Mouse (Mus musculus) forebrain, embryonic 15.5 days (tissue): Measurements from ENCODE around the gene Lrat. TPM values are rescaled to one million over a fixed set of nuclear protein-coding genes. Genes with fewer than 3 reads are reported as not detected.

Source experiments
- ATAC-seq: fragments of 200-750 bp; cut with Nextera tagmentation; replicated peaks from 2 replicates; pipeline ENCODE4 v1.8.0; 2017; ENCODE audit warnings: mild to moderate bottlenecking, moderate TSS enrichment, moderate library complexity
- H3K27ac ChIP-seq: fragments of 300-500 bp; sonication (generic); replicated peaks from 2 replicates; pipeline ENCODE4 v1.5.1; 2015; ENCODE audit warnings: mild to moderate bottlenecking, inconsistent platforms
- H3K27me3 ChIP-seq: fragments of 300-500 bp; sonication (generic); 2 replicates; pipeline ENCODE4 v1.6.1; 2015; ENCODE audit warnings: inconsistent platforms
- H3K36me3 ChIP-seq: fragments of 300-500 bp; sonication (generic); 2 replicates; pipeline ENCODE4 v1.6.1; 2015; ENCODE audit warnings: mild to moderate bottlenecking, inconsistent platforms
- H3K4me1 ChIP-seq: fragments of 300-500 bp; sonication (generic); 2 replicates; pipeline ENCODE4 v1.6.1; 2015; ENCODE audit warnings: inconsistent platforms
- H3K4me2 ChIP-seq: fragments of 300-500 bp; sonication (generic); replicated peaks from 2 replicates; pipeline ENCODE4 v1.6.1; 2015; ENCODE audit warnings: mild to moderate bottlenecking, inconsistent platforms
- H3K4me3 ChIP-seq: fragments of 300-500 bp; sonication (generic); 2 replicates; pipeline ENCODE4 v1.5.1; 2015; ENCODE audit warnings: mild to moderate bottlenecking, inconsistent platforms
- H3K9ac ChIP-seq: fragments of 300-500 bp; sonication (generic); replicated peaks from 2 replicates; pipeline ENCODE4 v1.6.1; 2015; ENCODE audit warnings: mild to moderate bottlenecking, inconsistent platforms
- H3K9me3 ChIP-seq: fragments of 300-500 bp; sonication (generic); 2 replicates; pipeline ENCODE4 v1.6.1; 2016; ENCODE audit warnings: inconsistent platforms
- WGBS: fragments of 180-500 bp; shearing (Covaris S2); methylation state at CpG from one replicate; pipeline ENCODE4 v1.1.7; 2015; ENCODE audit warnings: mixed read lengths; 5-methylcytosine and 5-hydroxymethylcytosine counted together
- polyA plus RNA-seq: library from polyadenylated mRNA; unstranded; fragments of >200 nt; fragmentation: Nextera tagmentation; extraction: Ambion mirVana; gene quantifications from 2 replicates; pipeline ENCODE4 v1.2.1, GENCODE M21; 2015

Gene Lrat
- polyA plus RNA-seq, 1 experiment from 2014 or later, result 0.13 TPM

DNA sequence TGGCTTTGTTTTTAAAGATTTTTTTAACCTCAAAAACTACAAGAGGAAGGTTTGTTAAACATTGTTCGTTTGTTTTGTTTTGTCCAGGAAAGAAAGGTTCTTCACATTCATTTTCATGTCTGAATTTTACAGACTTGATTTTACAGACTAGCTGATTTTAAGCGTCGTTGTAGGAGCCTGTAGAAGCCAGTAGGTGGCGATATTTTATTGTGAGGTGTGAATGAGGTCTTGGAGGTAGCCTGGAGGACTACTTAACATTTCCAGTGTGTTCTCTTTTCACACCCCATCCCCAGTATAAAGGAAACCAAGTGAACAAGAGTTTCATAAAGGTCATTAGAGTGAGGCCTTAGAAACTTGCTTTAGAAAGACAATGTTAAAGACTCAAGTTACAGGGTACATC lies 26.5 kb downstream of the Lrat start:
- no peaks in the 10 kb centered on the region for H3K36me3 ChIP-seq
- ATAC-seq, result no peak; the same call in 1 of the 2 replicates
- 3% methylated on average over 4 of the region's 4 CpGs for WGBS

DNA sequence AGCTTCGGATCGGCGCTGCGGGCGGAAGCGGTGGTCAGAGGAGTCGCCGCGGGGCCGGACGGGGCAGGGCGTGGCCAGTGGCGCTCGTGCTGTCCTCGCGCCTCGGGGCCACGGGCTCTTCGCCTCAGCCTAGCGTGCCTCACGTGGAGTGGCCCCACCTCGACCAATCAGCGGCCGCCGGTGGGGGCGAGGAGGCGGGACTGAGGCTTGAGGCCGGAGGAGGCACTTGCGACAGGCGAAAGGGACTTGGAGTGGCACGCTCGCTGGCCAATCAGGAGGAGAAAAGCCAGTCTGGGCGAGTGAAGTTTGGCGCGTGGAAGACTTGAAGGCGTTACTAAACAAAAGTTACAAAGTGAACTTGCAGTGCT lies 27.4 kb downstream of the Lrat start, which contains the start of gene Rbm46:
Gene Rbm46 (minus strand): TSS at position 112 of the 368 bp plus-strand sequence.
- H3K4me1 ChIP-seq, result peaks cover 9% of the 10 kb centered on the region
- no peaks in the 10 kb centered on the region for H3K9me3 ChIP-seq
- ATAC-seq, result peak; percentile 98
- peaks cover 20% of the 10 kb centered on the region for H3K27me3 ChIP-seq
- H3K36me3 ChIP-seq, result no peaks in the 10 kb centered on the region
- no peak within 1 kb of the TSS for H3K27ac ChIP-seq
- H3K4me3 ChIP-seq, result peak within 1 kb of the TSS; percentile 41
- H3K9ac ChIP-seq, result no peak within 1 kb of the TSS
- H3K4me2 ChIP-seq, result peak within 1 kb of the TSS; percentile 47
- WGBS, result 26% methylated on average over 36 of the region's 36 CpGs

More for the DNA sequence above, 26.5 kb downstream of the Lrat start:
- peaks cover 20% of the 10 kb centered on the region for H3K27me3 ChIP-seq
- H3K4me3 ChIP-seq, result no peak overlapping the region
- H3K9me3 ChIP-seq, result no peaks in the 10 kb centered on the region
- H3K9ac ChIP-seq, result no peak overlapping the region
- H3K4me2 ChIP-seq, result no peak overlapping the region
- peaks cover 9% of the 10 kb centered on the region for H3K4me1 ChIP-seq
- no peak overlapping the region for H3K27ac ChIP-seq

DNA sequence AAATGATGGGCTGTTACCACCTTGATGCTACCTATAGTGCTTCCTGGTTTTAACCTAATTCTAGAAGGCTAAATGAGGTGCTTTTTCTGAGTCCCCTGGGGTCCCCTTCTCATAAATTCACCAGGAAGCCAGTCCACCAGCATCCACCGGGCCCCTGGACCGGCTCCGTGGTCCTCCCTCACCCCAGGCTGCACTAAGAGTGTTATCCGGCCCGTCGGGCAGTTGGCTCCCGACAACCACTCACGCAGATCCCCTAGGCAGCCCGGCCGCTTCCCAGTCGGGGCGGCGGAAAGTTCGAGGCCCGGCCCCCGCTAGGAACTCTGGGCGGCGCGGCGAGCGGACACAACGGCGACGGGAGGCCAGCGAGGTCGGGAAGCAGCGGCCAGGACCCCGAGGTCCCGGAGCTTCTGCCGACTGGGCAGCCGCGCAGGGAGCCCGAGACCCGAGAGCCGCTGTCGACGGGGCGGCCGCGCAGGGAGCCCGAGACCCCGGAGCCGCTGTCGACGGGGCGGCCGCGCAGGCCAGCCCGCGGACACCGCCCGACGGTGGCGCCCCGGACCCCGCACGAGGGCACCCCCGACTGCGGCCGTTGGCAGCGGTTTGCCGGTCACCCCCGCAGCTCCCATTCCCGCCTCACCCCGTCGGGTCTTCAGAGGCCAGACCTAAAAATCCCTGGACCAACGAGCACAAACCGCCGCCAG lies 28.0 kb downstream of the Lrat start:
- Histone ChIP-seq H3K36me3 (no peaks in the 10 kb centered on the region), H3K4me2 (peak overlapping the region; percentile 47), H3K9ac (no peak overlapping the region), H3K4me1 (peaks cover 9% of the 10 kb centered on the region), H3K9me3 (no peaks in the 10 kb centered on the region), H3K4me3 (peak overlapping the region; percentile 41), H3K27ac (no peak overlapping the region), H3K27me3 (peaks cover 20% of the 10 kb centered on the region)
- peak; percentile 63 for ATAC-seq
- 28% methylated on average over 69 of the region's 69 CpGs for WGBS

DNA sequence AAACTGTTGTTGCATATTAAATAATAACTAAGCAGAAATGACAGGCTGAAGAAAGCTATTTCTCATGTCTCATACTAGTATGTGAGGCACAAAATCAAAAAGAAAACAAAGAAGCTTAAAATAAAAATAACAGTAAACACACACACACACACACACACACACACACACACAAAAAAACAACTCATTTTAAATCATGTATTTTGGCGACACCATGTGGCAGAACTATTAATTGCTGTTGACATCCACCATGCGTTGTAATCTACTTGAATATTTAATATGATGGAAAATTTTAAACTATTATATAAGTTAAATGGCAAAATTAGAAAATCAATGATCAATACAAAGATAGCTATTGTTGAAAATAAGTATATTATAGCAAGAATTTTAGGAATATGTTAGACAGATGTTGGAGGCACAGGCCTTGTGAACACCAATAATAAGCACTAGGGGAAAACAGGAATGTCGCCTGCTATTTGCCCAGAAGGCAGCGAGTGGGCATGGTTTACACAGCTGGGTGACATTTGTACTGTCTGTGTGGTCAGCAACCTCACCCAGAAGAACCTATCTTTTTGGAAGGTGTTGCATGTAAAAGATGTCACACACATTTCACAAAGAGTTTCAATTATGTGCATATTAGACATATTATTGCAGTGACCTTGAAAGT lies 46.2 kb downstream of the Lrat start:
- WGBS, result 23% methylated on average over 4 of the region's 4 CpGs
- no peak overlapping the region for H3K27ac ChIP-seq
- H3K9ac ChIP-seq, result no peak overlapping the region
- no peak overlapping the region for H3K4me3 ChIP-seq
- ATAC-seq, result 0 out of 2 replicates have a peak, but pooled peaks have one; percentile 51
- H3K36me3 ChIP-seq, result no peaks in the 10 kb centered on the region
- no peaks in the 10 kb centered on the region for H3K4me1 ChIP-seq
- no peak overlapping the region for H3K4me2 ChIP-seq
- no peaks in the 10 kb centered on the region for H3K9me3 ChIP-seq
- no peaks in the 10 kb centered on the region for H3K27me3 ChIP-seq

Other genes with a start within 250 kb of the Lrat start
- 0.52 and 0.99 TPM in 2 replicates for gene Rbm46, start 27.5 kb downstream of the Lrat start, polyA plus RNA-seq
- 2.9 TPM in 1 of 2 replicates, not detected in the other for gene Fgg, start 103.8 kb upstream of the Lrat start, polyA plus RNA-seq
- gene Fga, start 122.1 kb upstream of the Lrat start, polyA plus RNA-seq, result 0.79 TPM in 1 of 2 replicates, not detected in the other
- 0.27 TPM in 1 of 2 replicates, not detected in the other for gene Fgb, start 145.9 kb upstream of the Lrat start, polyA plus RNA-seq
- 114 and 118 TPM in 2 replicates for gene Plrg1, start 151.5 kb upstream of the Lrat start, polyA plus RNA-seq
- gene Dchs2, start 224.0 kb upstream of the Lrat start, polyA plus RNA-seq, result 0.42 and 0.52 TPM in 2 replicates